Mouse (Mus musculus) CD4-positive, CD25-positive, alpha-beta regulatory T cell, adult 2 months (primary cell): Measurements from ENCODE around the gene CN725425.
A peak's percentile ranks its signal among the peaks of the same experiment; 100 is the strongest.

Source experiments
- DNase-seq: peaks from one replicate; pipeline ENCODE4 v3.0.0-alpha.2; 2012; ENCODE audit warnings: low read depth, low spot score

Gene CN725425

GRCm38 (mm10) chr15:91199256-91199905 lies at the start of gene CN725425:
CN725425 (plus strand) TSS chr15:91199494.
- DNase-seq: no peak

- no peak for DNase-seq
Observed at GRCm38 (mm10) chr15:91152592-91152991, 46.7 kb upstream of the CN725425 start.

- DNase-seq: no peak
Observed at GRCm38 (mm10) chr15:91153311-91153710, 46.0 kb upstream of the CN725425 start.

- DNase-seq: no peak
Observed at GRCm38 (mm10) chr15:91161153-91161552, 38.1 kb upstream of the CN725425 start.

GRCm38 (mm10) chr15:91163454-91163853 lies 35.8 kb upstream of the CN725425 start:
- DNase-seq: no peak

GRCm38 (mm10) chr15:91165021-91165420 lies 34.3 kb upstream of the CN725425 start:
- peak; percentile 16 for DNase-seq

GRCm38 (mm10) chr15:91167850-91168562 lies 31.3 kb upstream of the CN725425 start:
- peak; percentile 31 for DNase-seq

GRCm38 (mm10) chr15:91170602-91171328 lies 28.5 kb upstream of the CN725425 start:
- no peak for DNase-seq

GRCm38 (mm10) chr15:91171332-91171731 lies 28.0 kb upstream of the CN725425 start:
- DNase-seq: no peak

GRCm38 (mm10) chr15:91172193-91172592 lies 27.1 kb upstream of the CN725425 start:
- no peak for DNase-seq

- DNase-seq: no peak
Observed at GRCm38 (mm10) chr15:91178656-91179314, 20.5 kb upstream of the CN725425 start.

GRCm38 (mm10) chr15:91179911-91180622 lies 19.2 kb upstream of the CN725425 start:
- DNase-seq: no peak

- DNase-seq: no peak
Observed at GRCm38 (mm10) chr15:91186358-91186757, 12.9 kb upstream of the CN725425 start.

GRCm38 (mm10) chr15:91190026-91190425 lies 9.3 kb upstream of the CN725425 start:
- DNase-seq: no peak

- no peak for DNase-seq
Observed at GRCm38 (mm10) chr15:91190519-91191207, 8.6 kb upstream of the CN725425 start.

- DNase-seq: peak; percentile 11
Observed at GRCm38 (mm10) chr15:91191412-91192222, 7.7 kb upstream of the CN725425 start, which contains the start of gene Abcd2. Abcd2 (minus strand) TSS chr15:91191799.

GRCm38 (mm10) chr15:91192223-91192598 lies 7.1 kb upstream of the CN725425 start:
- DNase-seq: no peak

GRCm38 (mm10) chr15:91200833-91201232 lies 1.5 kb downstream of the CN725425 start:
- DNase-seq: no peak

GRCm38 (mm10) chr15:91202486-91202885 lies 3.2 kb downstream of the CN725425 start:
- DNase-seq: no peak

GRCm38 (mm10) chr15:91203521-91203920 lies 4.2 kb downstream of the CN725425 start:
- DNase-seq: no peak
